Mouse (Mus musculus) thymus, adult 2 months (tissue): Measurements from ENCODE around the gene Rubcnl. TPM values are rescaled to one million over a fixed set of nuclear protein-coding genes. Genes with fewer than 3 reads are reported as not detected.

Experiments used
- DNase-seq: peaks from one replicate; pipeline ENCODE4 v3.0.0; 2021
- H3K27ac ChIP-seq: fragments of 200-500 bp; 2 replicates; pipeline ENCODE4 v1.5.1; 2012; ENCODE audit warnings: low read length, control low read depth; ENCODE audit not compliant: control insufficient read depth, insufficient read depth
- H3K27me3 ChIP-seq: fragments of 200-500 bp; 2 replicates; pipeline ENCODE4 v1.6.1; 2012; ENCODE audit warnings: mild to moderate bottlenecking, low read length, moderate library complexity, mixed read lengths; ENCODE audit not compliant: control insufficient read depth, insufficient read depth
- H3K36me3 ChIP-seq: fragments of 200-500 bp; 2 replicates; pipeline ENCODE4 v1.6.1; 2012; ENCODE audit warnings: mild to moderate bottlenecking, low read length, moderate library complexity; ENCODE audit not compliant: control insufficient read depth, insufficient read depth
- H3K4me1 ChIP-seq: fragments of 200-500 bp; replicated peaks from 2 replicates; pipeline ENCODE4 v1.6.1; 2012; ENCODE audit warnings: low read length; ENCODE audit not compliant: control insufficient read depth, insufficient read depth
- H3K4me3 ChIP-seq: fragments of 200-500 bp; 2 replicates; pipeline ENCODE4 v1.5.1; 2012; ENCODE audit warnings: mild to moderate bottlenecking, low read length, control low read depth, moderate library complexity; ENCODE audit not compliant: control insufficient read depth, insufficient read depth
- CTCF ChIP-seq: fragments of 200-500 bp; IDR thresholded peaks from 2 replicates; pipeline ENCODE4 v1.5.1; 2012; ENCODE audit warnings: mild to moderate bottlenecking, control low read depth, low read length, moderate library complexity, borderline replicate concordance; ENCODE audit not compliant: control insufficient read depth, poor library complexity, insufficient read depth; ENCODE audit errors: extremely low read depth
- POLR2A ChIP-seq: fragments of 200-500 bp; IDR thresholded peaks from 2 replicates; pipeline ENCODE4 v1.6.1; 2012; ENCODE audit warnings: mild to moderate bottlenecking, low read length, control low read depth, moderate library complexity; ENCODE audit not compliant: control insufficient read depth, poor library complexity, insufficient read depth; ENCODE audit errors: extremely low read depth
- WGBS: fragments of 180-500 bp; shearing (Covaris S2); methylation state at CpG from one replicate; pipeline ENCODE4 v1.1.7; 2018; 5-methylcytosine and 5-hydroxymethylcytosine counted together
- polyA plus RNA-seq: library from polyadenylated mRNA; depleted of rRNA; stranded (reverse); fragments of >200 nt; gene quantifications from 2 replicates; pipeline ENCODE4 v1.2.3, GENCODE M21; 2012

Rubcnl gene
- polyA plus RNA-seq, 1 experiment = 2.9 TPM

GRCm38 (mm10) chr14:75022522-75022921, 6.7 kb downstream of the Rubcnl start:
- H3K4me3 ChIP-seq = no peak overlapping the region
- no peaks in the 10 kb centered on the region for H3K27me3 ChIP-seq
- H3K36me3 ChIP-seq = no peaks in the 10 kb centered on the region
- TF ChIP-seq POLR2A (no peak), CTCF (no peak)
- DNase-seq = no peak
- H3K27ac ChIP-seq = no peak overlapping the region
- peaks cover 8% of the 10 kb centered on the region for H3K4me1 ChIP-seq
- 18% methylated on average over 9 of the region's 9 CpGs for WGBS

GRCm38 (mm10) chr14:75024793-75025710, 9.2 kb downstream of the Rubcnl start:
- Histone ChIP-seq H3K27ac (no peak overlapping the region), H3K27me3 (no peaks in the 10 kb centered on the region), H3K4me1 (peaks cover 8% of the 10 kb centered on the region), H3K4me3 (no peak overlapping the region), H3K36me3 (no peaks in the 10 kb centered on the region)
- TF ChIP-seq POLR2A (no peak), CTCF (no peak)
- no peak for DNase-seq
- WGBS = 57% methylated on average over 8 of the region's 8 CpGs

GRCm38 (mm10) chr14:75030764-75031163, 14.9 kb downstream of the Rubcnl start:
- H3K27me3 ChIP-seq = no peaks in the 10 kb centered on the region
- H3K4me1 ChIP-seq = peaks cover 11% of the 10 kb centered on the region
- TF ChIP-seq POLR2A = no peak
- no peak for TF ChIP-seq CTCF
- no peak for DNase-seq
- H3K4me3 ChIP-seq = no peak overlapping the region
- no peaks in the 10 kb centered on the region for H3K36me3 ChIP-seq
- no peak overlapping the region for H3K27ac ChIP-seq
- 83% methylated on average over 7 of the region's 7 CpGs for WGBS

- Histone ChIP-seq H3K4me1 (peaks cover 11% of the 10 kb centered on the region), H3K27me3 (no peaks in the 10 kb centered on the region), H3K27ac (no peak overlapping the region), H3K36me3 (no peaks in the 10 kb centered on the region), H3K4me3 (no peak overlapping the region)
- 32% methylated on average over 9 of the region's 9 CpGs for WGBS
- TF ChIP-seq CTCF (no peak), POLR2A (no peak)
- DNase-seq = no peak
Observed at GRCm38 (mm10) chr14:75031999-75032575, 16.3 kb downstream of the Rubcnl start.

- Histone ChIP-seq H3K4me3 (no peak overlapping the region), H3K27ac (no peak overlapping the region), H3K36me3 (no peaks in the 10 kb centered on the region), H3K27me3 (no peaks in the 10 kb centered on the region), H3K4me1 (peaks cover 11% of the 10 kb centered on the region)
- TF ChIP-seq CTCF (no peak), POLR2A (no peak)
- WGBS = 96% methylated on average over 4 of the region's 4 CpGs
- no peak for DNase-seq
Observed at GRCm38 (mm10) chr14:75032742-75033141, 16.9 kb downstream of the Rubcnl start.

- Histone ChIP-seq H3K27me3 (no peaks in the 10 kb centered on the region), H3K36me3 (no peaks in the 10 kb centered on the region), H3K4me3 (no peak overlapping the region), H3K4me1 (peaks cover 11% of the 10 kb centered on the region), H3K27ac (peak overlapping the region; percentile 33; the same call in 1 of the 2 replicates)
- TF ChIP-seq CTCF = no peak
- TF ChIP-seq POLR2A = no peak
- 13% methylated on average over 3 of the region's 3 CpGs for WGBS
- peak; percentile 18 for DNase-seq
Observed at GRCm38 (mm10) chr14:75034240-75034639, 18.4 kb downstream of the Rubcnl start.

- no peak for DNase-seq
- no peaks in the 10 kb centered on the region for H3K27me3 ChIP-seq
- TF ChIP-seq CTCF (no peak), POLR2A (no peak)
- WGBS = 96% methylated on average over 11 of the region's 11 CpGs
- H3K27ac ChIP-seq = no peak overlapping the region
- H3K4me1 ChIP-seq = peaks cover 11% of the 10 kb centered on the region
- H3K4me3 ChIP-seq = no peak overlapping the region
- H3K36me3 ChIP-seq = no peaks in the 10 kb centered on the region
Observed at GRCm38 (mm10) chr14:75035431-75035830, 19.6 kb downstream of the Rubcnl start.
